Mouse (Mus musculus): ENCODE measurements at regions not wholly inside any gene's neighbourhood (a gene's known extent, or its start where the extent isn't known, plus 50 kb on each side); places are given as distances from the start of the nearest gene placed in this dataset.

- H3K27ac ChIP-seq (replicated peaks; ENCODE audit: low read depth, low read length), result no peak overlapping the region
- H3K36me3 ChIP-seq (ENCODE audit: control insufficient read depth, insufficient read depth, low read length), result no peaks in the 10 kb centered on the region
- no peak for ATAC-seq (ENCODE audit: low FRiP score, low read depth)
- H3K4me3 ChIP-seq (replicated peaks; ENCODE audit: low read length), result no peak overlapping the region
- H3K27me3 ChIP-seq (ENCODE audit: control insufficient read depth, insufficient read depth, low read length), result no peaks in the 10 kb centered on the region
- no peaks in the 10 kb centered on the region for H3K9me3 ChIP-seq (ENCODE audit: control insufficient read depth, low read length)
- no peak overlapping the region for H3K4me2 ChIP-seq (replicated peaks; ENCODE audit: low read depth, low read length, severe bottlenecking)
- 91% methylated on average over 1 of the region's 1 CpGs for WGBS
- H3K4me1 ChIP-seq (ENCODE audit: control insufficient read depth, insufficient read depth, low read length), result no peaks in the 10 kb centered on the region
- TF ChIP-seq POLR2A (IDR thresholded peaks at IDR 0.05; ENCODE audit: borderline replicate concordance, extremely low read depth, insufficient read depth, insufficient read length), result no peak
- no peak for DNase-seq (ENCODE audit: low spot score)
- H3K9ac ChIP-seq (ENCODE audit: low read depth, low read length, severe bottlenecking), result no peak overlapping the region
Measured at GRCm38 (mm10) chr1:144343820-144344219, 94.8 kb upstream of the Rgs1 start.

- no peak overlapping the region for H3K4me3 ChIP-seq (replicated peaks; ENCODE audit: low read length)
- no peak for TF ChIP-seq POLR2A (IDR thresholded peaks at IDR 0.05; ENCODE audit: borderline replicate concordance, extremely low read depth, insufficient read depth, insufficient read length)
- H3K4me1 ChIP-seq (ENCODE audit: control insufficient read depth, insufficient read depth, low read length), result no peaks in the 10 kb centered on the region
- no peaks in the 10 kb centered on the region for H3K27me3 ChIP-seq (ENCODE audit: control insufficient read depth, insufficient read depth, low read length)
- H3K36me3 ChIP-seq (ENCODE audit: control insufficient read depth, insufficient read depth, low read length), result no peaks in the 10 kb centered on the region
- no peaks in the 10 kb centered on the region for H3K9me3 ChIP-seq (ENCODE audit: control insufficient read depth, low read length)
- DNase-seq (ENCODE audit: low spot score), result no peak
- WGBS, result 68% methylated on average over 5 of the region's 5 CpGs
- H3K9ac ChIP-seq (ENCODE audit: low read depth, low read length, severe bottlenecking), result no peak overlapping the region
- H3K27ac ChIP-seq (replicated peaks; ENCODE audit: low read depth, low read length), result no peak overlapping the region
- ATAC-seq (ENCODE audit: low FRiP score, low read depth), result no peak
- H3K4me2 ChIP-seq (replicated peaks; ENCODE audit: low read depth, low read length, severe bottlenecking), result no peak overlapping the region
Measured at GRCm38 (mm10) chr1:144343299-144343698, 94.3 kb upstream of the Rgs1 start.

GRCm38 (mm10) chr1:144337572-144337971 is 88.5 kb upstream of the Rgs1 start:
- no peaks in the 10 kb centered on the region for H3K27me3 ChIP-seq (ENCODE audit: control insufficient read depth, insufficient read depth, low read length)
- no peak overlapping the region for H3K27ac ChIP-seq (replicated peaks; ENCODE audit: low read depth, low read length)
- DNase-seq (ENCODE audit: low spot score), result no peak

GRCm38 (mm10) chr1:144330365-144331050 is 81.5 kb upstream of the Rgs1 start:
- H3K4me1 ChIP-seq (ENCODE audit: control insufficient read depth, insufficient read depth, low read length), result no peaks in the 10 kb centered on the region
- H3K27me3 ChIP-seq (ENCODE audit: control insufficient read depth, insufficient read depth, low read length), result no peaks in the 10 kb centered on the region
- 79% methylated on average over 8 of the region's 8 CpGs for WGBS
- H3K9ac ChIP-seq (ENCODE audit: low read depth, low read length, severe bottlenecking), result no peak overlapping the region
- ATAC-seq (ENCODE audit: low FRiP score, low read depth), result no peak
- DNase-seq (ENCODE audit: low spot score), result no peak
- no peak for TF ChIP-seq POLR2A (IDR thresholded peaks at IDR 0.05; ENCODE audit: borderline replicate concordance, extremely low read depth, insufficient read depth, insufficient read length)
- no peak overlapping the region for H3K4me2 ChIP-seq (replicated peaks; ENCODE audit: low read depth, low read length, severe bottlenecking)
- no peaks in the 10 kb centered on the region for H3K36me3 ChIP-seq (ENCODE audit: control insufficient read depth, insufficient read depth, low read length)
- H3K9me3 ChIP-seq (ENCODE audit: control insufficient read depth, low read length), result no peaks in the 10 kb centered on the region
- no peak overlapping the region for H3K27ac ChIP-seq (replicated peaks; ENCODE audit: low read depth, low read length)
- no peak overlapping the region for H3K4me3 ChIP-seq (replicated peaks; ENCODE audit: low read length)

More at GRCm38 (mm10) chr1:144337572-144337971, 88.5 kb upstream of the Rgs1 start:
- Histone ChIP-seq H3K9ac (ENCODE audit: low read depth, low read length, severe bottlenecking) (no peak overlapping the region), H3K36me3 (ENCODE audit: control insufficient read depth, insufficient read depth, low read length) (no peaks in the 10 kb centered on the region), H3K4me3 (replicated peaks; ENCODE audit: low read length) (no peak overlapping the region), H3K4me1 (ENCODE audit: control insufficient read depth, insufficient read depth, low read length) (no peaks in the 10 kb centered on the region), H3K4me2 (replicated peaks; ENCODE audit: low read depth, low read length, severe bottlenecking) (no peak overlapping the region), H3K9me3 (ENCODE audit: control insufficient read depth, low read length) (no peaks in the 10 kb centered on the region)
- WGBS, result 85% methylated on average over 2 of the region's 2 CpGs
- TF ChIP-seq POLR2A (IDR thresholded peaks at IDR 0.05; ENCODE audit: borderline replicate concordance, extremely low read depth, insufficient read depth, insufficient read length), result no peak
- no peak for ATAC-seq (ENCODE audit: low FRiP score, low read depth)

- no peak for TF ChIP-seq POLR2A (IDR thresholded peaks at IDR 0.05; ENCODE audit: borderline replicate concordance, extremely low read depth, insufficient read depth, insufficient read length)
- Histone ChIP-seq H3K9ac (ENCODE audit: low read depth, low read length, severe bottlenecking) (no peak overlapping the region), H3K27me3 (ENCODE audit: control insufficient read depth, insufficient read depth, low read length) (no peaks in the 10 kb centered on the region), H3K4me2 (replicated peaks; ENCODE audit: low read depth, low read length, severe bottlenecking) (no peak overlapping the region), H3K4me1 (ENCODE audit: control insufficient read depth, insufficient read depth, low read length) (no peaks in the 10 kb centered on the region), H3K36me3 (ENCODE audit: control insufficient read depth, insufficient read depth, low read length) (no peaks in the 10 kb centered on the region), H3K9me3 (ENCODE audit: control insufficient read depth, low read length) (no peaks in the 10 kb centered on the region), H3K27ac (replicated peaks; ENCODE audit: low read depth, low read length) (no peak overlapping the region), H3K4me3 (replicated peaks; ENCODE audit: low read length) (no peak overlapping the region)
- WGBS, result 85% methylated on average over 6 of the region's 6 CpGs
- DNase-seq (ENCODE audit: low spot score) (no peak), ATAC-seq (ENCODE audit: low FRiP score, low read depth) (no peak)
Measured at GRCm38 (mm10) chr1:144319406-144319805, 70.4 kb upstream of the Rgs1 start.

All from limb, embryonic 14.5 days (tissue).